Mouse (Mus musculus): ENCODE results near the gene Exosc5.

The Exosc5 gene

GRCm38 (mm10) chr7:25658657-25659472 lies at the start of gene Exosc5, which contains the start of gene Bckdha:
TSS of gene Exosc5 (plus strand) at chr7:25659164.
TSS of gene Bckdha (minus strand) at chr7:25658981.
- peak; percentile 96 for DNase-seq (ENCODE audit: extremely low read depth, insufficient read length, low spot score)

GRCm38 (mm10) chr7:25610056-25610455 lies 48.9 kb upstream of the Exosc5 start:
- no peak for DNase-seq (ENCODE audit: extremely low read depth, insufficient read length, low spot score)

- DNase-seq (ENCODE audit: extremely low read depth, insufficient read length, low spot score): no peak
Measured at GRCm38 (mm10) chr7:25611501-25611900, 47.5 kb upstream of the Exosc5 start.

- DNase-seq (ENCODE audit: extremely low read depth, insufficient read length, low spot score): no peak
Measured at GRCm38 (mm10) chr7:25614086-25614485, 44.9 kb upstream of the Exosc5 start.

- no peak for DNase-seq (ENCODE audit: extremely low read depth, insufficient read length, low spot score)
Measured at GRCm38 (mm10) chr7:25614831-25615705, 43.9 kb upstream of the Exosc5 start.

GRCm38 (mm10) chr7:25615706-25616011 lies 43.3 kb upstream of the Exosc5 start, which contains the start of gene Erich4:
TSS of gene Erich4 (minus strand) at chr7:25615892.
- DNase-seq (ENCODE audit: extremely low read depth, insufficient read length, low spot score): no peak

- DNase-seq (ENCODE audit: extremely low read depth, insufficient read length, low spot score): no peak
Measured at GRCm38 (mm10) chr7:25617376-25618160, 41.4 kb upstream of the Exosc5 start.

- DNase-seq (ENCODE audit: extremely low read depth, insufficient read length, low spot score): peak; percentile 87
Measured at GRCm38 (mm10) chr7:25618865-25619721, 39.9 kb upstream of the Exosc5 start, which contains the start of gene Dmac2. TSS of gene Dmac2 (plus strand) at chr7:25619414.

GRCm38 (mm10) chr7:25619722-25619991 lies 39.3 kb upstream of the Exosc5 start:
- DNase-seq (ENCODE audit: extremely low read depth, insufficient read length, low spot score): no peak

GRCm38 (mm10) chr7:25620101-25620500 lies 38.9 kb upstream of the Exosc5 start:
- DNase-seq (ENCODE audit: extremely low read depth, insufficient read length, low spot score): no peak

GRCm38 (mm10) chr7:25620751-25621150 lies 38.2 kb upstream of the Exosc5 start:
- no peak for DNase-seq (ENCODE audit: extremely low read depth, insufficient read length, low spot score)

- DNase-seq (ENCODE audit: extremely low read depth, insufficient read length, low spot score): no peak
Measured at GRCm38 (mm10) chr7:25623857-25624370, 35.0 kb upstream of the Exosc5 start.

- DNase-seq (ENCODE audit: extremely low read depth, insufficient read length, low spot score): no peak
Measured at GRCm38 (mm10) chr7:25624851-25625250, 34.1 kb upstream of the Exosc5 start.

- no peak for DNase-seq (ENCODE audit: extremely low read depth, insufficient read length, low spot score)
Measured at GRCm38 (mm10) chr7:25625594-25626250, 33.2 kb upstream of the Exosc5 start.

- DNase-seq (ENCODE audit: extremely low read depth, insufficient read length, low spot score): no peak
Measured at GRCm38 (mm10) chr7:25626509-25627430, 32.2 kb upstream of the Exosc5 start, which contains the start of gene B3gnt8. TSS of gene B3gnt8 (plus strand) at chr7:25626654.

GRCm38 (mm10) chr7:25627431-25628322 lies 31.3 kb upstream of the Exosc5 start:
- no peak for DNase-seq (ENCODE audit: extremely low read depth, insufficient read length, low spot score)

GRCm38 (mm10) chr7:25628323-25628620 lies 30.7 kb upstream of the Exosc5 start:
- DNase-seq (ENCODE audit: extremely low read depth, insufficient read length, low spot score): no peak
